Mouse (Mus musculus) naive thymus-derived CD4-positive, alpha-beta T cell, adult 2 months (primary cell): Measurements from ENCODE around the gene Kcnj10.
A peak's percentile ranks its signal among the peaks of the same experiment; 100 is the strongest.

Experiments
- DNase-seq: peaks from one replicate; pipeline ENCODE4 v3.0.0-alpha.2; 2011; ENCODE audit warnings: low read depth

The Kcnj10 gene

DNA sequence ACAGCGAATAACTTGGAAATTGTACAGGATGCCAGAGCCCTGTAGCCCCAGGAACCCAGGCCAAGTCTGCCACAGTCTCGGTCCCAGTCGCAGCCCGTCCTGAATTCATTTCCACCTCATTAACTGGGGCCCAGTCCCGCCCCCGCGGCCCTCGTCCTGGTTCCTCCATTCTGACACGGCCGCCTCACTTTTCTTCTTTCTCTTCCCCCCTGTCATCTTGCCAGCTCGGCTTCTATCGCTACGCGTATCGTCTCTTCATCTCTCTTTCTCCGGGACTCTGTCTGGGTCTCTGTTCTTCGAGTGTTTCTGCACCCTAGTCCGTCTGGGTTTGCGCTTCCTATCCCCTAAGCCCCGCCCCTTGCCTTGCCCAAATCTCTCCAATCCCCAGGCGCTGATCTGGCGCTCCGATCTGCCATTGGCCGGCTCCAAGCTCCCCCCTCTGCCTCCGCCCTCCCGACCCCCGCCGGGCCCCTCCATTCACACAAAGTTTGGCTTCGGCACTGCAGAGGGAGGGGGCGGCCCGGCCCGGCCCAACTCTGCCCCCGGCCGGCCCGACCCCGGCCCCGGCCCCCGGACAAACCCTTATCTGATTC, at the start of gene Kcnj10:
TSS of gene Kcnj10 (plus strand) at position 482 of the 593 bp plus-strand sequence.
- peak; percentile 63 for DNase-seq

DNA sequence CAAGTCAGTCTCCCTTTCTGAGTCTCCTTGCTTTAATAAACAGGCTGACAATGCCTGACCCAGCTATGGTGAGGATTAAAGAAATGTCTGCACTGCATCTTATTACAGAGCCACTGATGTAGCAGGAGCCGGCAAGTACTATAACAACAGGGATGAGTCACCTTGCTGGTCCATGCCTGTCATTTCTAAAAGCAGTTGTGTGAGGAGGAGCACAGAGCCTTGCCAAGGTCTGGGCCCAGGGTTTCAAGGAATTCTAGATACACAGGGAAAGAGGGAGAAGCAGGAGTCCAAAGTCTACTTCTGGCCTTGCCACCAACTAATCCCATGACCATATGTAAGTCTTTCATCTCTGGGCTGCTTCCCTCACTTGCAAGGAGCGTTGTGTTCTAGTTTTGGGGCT, 48.1 kb upstream of the Kcnj10 start:
- no peak for DNase-seq

DNA sequence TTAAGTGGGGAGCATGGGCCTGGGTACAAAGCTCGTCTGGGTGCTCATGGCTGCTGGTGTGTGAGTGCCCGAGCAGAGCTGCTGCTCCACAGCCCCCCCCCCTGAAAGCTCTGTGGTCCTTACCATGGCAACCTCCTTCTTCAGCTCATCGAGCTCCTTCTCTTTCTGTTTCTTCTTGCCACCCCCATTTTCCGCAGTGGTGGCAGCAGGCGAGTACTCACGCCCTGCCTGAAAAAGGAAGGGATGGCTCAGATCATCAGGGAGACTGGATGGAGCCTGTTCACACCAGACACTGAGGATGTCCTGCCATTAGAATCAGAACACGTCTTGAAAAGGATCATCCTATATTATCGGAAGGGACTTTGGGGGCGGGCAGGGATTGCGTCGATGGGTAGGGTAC, 47.6 kb upstream of the Kcnj10 start:
- DNase-seq, result no peak

DNA sequence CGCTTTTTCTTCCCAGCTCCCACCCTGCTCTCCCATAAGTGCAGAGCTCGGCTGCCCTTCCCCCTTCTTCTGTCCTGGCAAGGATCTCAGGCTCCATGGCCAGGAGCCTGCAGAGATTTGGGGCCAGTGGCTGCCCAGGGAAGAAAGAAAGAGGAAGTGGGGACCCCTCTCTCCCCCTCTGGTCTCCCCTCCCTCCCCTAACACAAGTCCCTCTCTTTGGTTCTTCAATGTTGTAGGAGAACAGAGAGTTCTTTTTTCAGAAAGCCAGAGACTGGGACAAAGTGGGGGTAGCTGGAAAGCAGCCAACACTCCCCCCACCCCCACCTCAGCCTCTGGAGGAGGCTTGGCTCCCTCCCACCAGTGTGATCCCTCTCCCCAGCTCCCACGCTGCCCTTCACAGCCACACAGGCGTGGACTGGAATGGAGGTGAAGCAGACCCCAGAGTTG, 45.2 kb upstream of the Kcnj10 start:
- DNase-seq, result no peak

DNA sequence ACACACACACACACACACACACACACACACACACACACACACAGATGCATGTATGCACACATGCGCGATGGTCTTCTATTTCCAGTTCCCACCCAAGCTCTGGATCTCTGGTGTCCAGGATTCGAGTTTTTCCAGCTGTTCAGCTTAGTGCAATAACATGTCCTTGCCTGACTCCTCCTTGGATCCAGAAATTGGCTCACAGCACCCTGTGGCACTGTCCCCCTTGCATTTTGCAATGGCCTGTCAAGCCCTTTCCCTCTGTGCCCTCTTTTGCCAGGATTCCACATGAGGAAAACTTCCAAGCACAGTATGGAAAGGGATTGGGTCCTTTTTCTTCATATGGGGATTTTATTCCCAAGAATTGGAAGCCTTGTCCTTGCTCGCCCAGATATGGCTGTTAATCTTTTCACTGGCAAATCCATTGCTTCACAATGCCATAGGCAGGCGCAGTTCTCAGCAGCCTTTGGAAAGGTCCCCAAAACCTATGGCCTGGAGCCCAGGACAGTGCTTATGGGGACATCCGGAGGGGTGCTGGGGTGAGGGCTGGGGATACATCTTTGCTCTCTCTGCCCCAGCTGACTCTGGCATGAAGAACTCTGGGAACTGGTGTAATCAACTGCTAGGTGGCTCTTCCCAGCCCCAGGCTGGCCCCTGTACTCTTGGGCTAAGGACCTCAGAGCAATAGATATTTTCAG, 44.0 kb upstream of the Kcnj10 start:
- DNase-seq, result no peak

DNA sequence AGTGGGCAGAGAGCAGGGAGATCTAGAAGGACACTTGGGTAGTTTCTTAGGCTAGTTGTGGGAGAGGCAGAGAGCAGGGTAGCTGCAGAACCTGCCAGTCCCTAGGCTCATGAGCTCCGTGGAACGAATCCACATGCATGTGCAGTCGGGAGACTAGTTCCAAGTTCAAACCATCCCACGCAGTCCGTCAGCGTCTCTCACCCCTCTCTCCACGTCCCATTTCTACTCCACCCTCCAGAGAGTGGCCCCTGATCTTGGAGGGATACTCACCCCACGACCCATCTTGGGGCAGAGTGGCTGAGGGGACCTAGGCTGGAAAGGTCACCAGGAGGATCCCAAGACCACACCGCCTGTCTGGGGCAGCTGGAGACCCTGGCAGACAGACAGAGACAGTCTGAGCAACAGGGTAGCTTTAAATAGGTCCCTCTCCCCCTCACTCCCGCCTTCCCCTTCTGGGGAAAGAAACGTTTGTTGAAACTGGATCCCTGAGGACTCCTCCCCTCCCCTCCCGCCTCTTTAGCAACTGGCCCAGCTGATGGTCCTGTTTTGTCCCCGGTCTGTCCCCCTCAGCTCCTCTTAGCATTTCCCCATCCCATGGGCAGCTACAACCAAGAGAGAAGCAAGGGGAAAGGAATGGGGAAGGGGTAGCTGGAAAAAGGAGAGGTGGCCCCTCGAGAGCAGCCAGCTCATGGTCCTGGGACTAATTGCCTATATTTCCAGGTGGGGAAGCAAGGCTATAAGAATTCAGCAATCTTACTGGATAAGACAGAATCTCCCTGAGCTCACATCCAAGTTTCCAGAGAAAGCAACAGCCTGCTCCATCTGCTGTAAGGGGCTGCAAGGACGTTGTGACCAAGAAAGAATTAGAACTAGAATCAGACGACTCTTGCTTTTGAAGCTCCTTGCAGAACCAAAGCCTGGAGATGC, 43.1 kb upstream of the Kcnj10 start, which contains the start of gene Atp1a2:
TSS of gene Atp1a2 (minus strand) at position 454 of the 927 bp plus-strand sequence.
- no peak for DNase-seq

DNA sequence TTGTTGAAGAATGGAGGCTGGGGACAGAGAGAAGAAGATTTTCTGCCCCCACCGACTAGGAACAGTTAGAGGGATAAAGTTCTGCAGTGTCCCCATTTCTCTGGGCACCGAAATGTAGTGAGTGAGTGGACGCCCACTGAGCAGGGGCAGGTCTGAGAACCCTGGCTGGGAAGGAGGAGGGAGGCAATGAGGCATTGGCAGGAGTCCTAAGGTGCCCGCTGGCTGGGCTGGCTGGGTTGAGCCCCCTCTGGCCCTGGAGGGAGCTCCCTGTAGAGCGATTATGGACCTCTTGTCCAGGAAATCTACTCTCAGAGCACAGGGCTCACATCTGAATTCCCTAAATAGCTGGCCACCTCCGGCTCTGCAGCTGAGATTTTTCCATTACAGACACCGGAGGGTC, 41.5 kb upstream of the Kcnj10 start:
- DNase-seq, result no peak

DNA sequence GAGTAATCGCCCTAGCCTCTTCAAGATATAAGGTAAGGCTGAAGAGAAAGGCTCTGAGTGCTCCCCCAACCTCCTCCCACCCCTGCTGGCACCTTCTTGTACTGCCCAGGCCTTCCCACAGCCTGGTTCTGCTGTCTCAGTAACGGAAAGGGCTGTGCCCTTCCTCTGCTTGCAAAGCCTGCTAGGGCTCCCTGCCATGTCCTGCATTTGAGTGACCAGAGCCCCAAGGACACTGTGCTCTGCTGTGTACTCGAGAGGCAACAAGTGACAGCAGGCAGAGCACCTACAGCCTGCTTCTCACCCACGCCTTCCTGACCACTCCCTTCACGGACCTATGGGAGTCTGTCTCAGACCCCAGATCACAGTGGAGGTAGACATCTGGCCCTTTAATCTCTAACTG, 40.8 kb upstream of the Kcnj10 start:
- no peak for DNase-seq

DNA sequence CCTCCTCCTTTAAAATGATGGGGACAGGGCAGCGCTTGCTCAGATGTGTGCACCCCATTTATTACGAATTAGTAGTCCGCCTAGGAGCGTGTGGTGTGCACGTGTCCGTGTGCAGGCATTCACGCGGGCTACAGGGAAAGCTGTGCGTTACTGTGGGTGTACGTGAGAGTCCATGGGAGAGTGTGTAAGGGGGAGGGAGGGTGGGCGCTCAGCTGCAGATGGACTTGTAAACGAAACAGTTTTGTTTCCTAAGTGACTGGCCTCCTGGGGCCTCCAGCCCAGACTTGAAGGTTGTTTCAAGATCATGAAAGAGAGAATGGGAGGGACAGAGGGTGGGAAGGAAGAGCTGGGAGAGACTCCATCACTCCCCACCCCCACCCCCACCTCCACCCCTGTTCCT, 39.8 kb upstream of the Kcnj10 start:
- no peak for DNase-seq

DNA sequence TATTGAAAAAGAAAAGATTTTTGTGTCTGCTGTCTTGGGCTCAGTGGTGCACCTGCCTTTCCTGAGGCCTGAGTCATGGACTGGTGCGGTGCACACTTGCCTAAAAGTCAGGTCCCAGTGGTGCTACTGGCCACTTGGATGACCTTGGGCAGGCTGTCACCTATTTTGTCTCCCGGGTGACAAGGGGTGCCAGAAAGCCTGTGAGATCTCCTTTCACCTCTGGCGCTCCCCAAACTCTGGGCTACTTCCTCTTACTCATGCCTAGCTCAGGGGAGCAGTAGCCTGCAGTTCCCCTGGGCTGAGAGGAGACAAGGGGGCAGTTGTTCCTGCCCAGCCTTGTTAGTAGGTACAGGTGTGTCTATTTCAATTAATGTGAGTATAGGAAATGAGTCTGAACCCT, 38.7 kb upstream of the Kcnj10 start:
- no peak for DNase-seq

DNA sequence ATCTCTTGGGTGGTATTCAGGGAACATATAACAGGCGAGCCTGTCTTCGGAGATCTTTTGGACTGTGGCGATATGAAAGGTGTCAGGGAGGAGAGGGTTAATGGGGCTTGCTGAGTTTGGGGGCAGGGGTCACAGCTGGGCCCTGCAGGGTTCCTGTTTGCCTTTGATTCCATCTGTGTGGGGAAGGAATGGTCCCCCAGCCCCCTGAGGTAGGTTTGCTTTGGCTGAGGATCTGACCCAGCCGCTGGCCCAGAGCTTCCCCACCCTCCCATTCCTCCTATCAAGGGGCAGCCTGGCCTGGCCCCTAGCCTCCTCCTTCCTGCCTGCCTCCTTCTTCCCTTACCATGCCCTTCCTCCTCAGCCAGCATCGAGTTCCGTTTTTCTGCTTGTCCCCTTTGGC, 38.2 kb upstream of the Kcnj10 start:
- DNase-seq, result no peak

DNA sequence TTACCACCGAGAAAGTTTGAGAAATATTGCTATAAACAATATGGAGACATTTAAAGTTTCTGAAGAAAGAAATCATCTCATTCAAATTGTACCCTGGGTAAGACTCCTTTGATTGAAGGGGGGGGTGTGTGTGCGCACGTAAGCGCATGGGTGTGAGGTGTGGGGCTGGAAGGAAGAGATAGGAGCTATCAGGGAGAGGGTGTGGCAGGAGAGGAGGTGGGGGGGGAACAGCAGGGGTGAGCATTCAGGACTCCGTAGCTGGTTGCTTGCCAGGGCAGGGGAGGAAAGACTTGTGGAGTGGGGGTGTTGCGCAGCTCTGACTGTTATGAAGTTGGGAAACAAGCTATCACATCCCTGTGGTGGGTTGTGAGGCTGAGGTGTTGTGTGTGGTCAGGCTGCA, 36.6 kb upstream of the Kcnj10 start:
- DNase-seq, result no peak

DNA sequence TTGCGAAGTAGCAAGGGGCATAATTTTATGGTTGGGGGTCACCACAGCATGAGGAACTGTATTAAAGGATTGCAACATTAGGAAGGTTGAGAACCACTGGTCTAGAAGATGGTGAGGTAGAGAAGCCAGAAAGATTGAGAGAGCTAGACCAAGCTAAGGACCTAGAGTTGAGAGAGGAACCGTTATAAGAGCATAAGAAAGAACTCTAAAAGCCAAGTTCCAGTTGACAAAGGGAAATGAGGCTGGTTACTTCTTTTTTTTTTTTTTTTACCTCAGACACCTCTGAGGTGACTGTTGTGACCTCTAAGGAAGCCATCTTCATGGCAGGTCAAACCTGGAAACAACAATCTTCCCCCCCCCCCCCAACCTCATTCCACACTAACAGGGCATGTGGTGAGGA, 35.9 kb upstream of the Kcnj10 start:
- DNase-seq, result no peak

DNA sequence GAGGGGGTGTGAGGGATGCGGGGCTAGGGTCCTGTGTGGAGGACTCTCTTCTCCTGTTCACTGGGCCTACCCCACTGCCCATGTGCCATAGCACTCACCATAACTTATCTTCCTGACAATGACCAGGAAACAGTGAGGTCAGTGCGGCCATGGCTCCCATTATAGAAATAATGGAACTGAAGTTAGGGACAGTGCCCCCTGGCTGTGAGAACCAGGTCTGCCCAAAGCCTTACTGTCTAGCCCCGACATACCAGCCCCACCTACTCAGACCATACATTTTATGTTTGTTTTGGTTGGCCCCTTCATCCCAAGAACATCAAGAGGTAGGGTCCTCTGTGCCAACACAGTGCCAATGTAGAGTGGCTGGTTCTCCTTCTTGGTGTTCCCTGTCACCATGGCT, 35.4 kb upstream of the Kcnj10 start:
- DNase-seq, result peak; percentile 44

DNA sequence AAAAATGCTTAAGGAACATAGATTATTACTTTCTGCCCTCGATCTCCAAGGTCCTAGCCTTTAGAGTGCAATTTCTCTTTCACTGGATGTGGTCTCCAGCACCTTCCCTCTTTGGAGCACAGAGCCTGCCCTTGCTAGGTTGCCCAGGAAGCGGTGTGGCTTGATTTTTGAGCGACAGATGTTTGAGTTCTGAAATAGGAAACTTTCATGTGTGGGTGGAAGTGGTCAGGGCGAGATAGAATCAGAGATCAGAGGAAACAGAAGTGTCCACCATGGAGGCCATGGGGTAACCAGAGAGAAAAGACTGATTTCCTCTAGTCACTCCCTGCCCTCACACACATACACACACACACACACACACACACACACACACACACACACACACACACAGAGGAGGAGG, 34.8 kb upstream of the Kcnj10 start:
- DNase-seq, result peak; percentile 46

DNA sequence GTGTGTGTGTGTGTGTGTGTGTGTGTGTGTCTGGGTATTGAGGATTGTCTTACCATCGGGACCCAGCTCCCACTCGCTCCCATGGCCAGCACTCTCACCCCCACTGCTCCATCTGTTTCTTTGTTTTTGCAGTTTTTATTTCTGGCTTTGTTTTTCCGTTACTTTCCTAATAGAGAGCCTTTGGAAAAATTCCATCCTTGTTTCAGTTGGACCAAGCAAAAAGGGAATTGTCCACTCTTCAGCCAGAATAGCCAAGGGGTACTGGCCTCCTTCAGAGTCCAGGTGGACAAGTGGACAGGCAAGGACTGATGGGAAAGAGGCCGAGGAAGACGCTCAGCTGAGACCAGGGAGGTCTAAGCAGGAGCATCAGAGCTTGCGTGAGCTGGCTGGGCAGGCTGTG, 34.1 kb upstream of the Kcnj10 start:
- DNase-seq, result no peak

DNA sequence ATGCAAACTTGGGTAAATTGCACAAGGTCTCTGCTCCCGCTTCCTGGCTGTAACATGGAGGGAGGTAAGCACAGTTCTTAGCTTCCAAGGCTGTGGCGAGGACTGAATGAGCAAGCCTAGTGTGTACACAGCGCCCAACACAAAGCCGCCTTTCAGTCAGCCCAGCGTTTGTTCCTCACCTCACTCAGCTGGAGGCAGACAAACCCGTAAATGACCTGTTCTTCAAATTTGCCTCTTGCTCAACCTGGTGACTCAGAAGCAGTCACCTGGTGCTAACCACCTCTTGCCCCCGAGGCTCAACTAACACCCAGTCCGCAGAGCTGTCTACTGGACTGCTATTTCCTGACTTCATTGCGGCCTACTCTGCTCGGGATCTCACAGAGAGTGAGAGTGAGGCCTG, 33.1 kb upstream of the Kcnj10 start:
- DNase-seq, result no peak

DNA sequence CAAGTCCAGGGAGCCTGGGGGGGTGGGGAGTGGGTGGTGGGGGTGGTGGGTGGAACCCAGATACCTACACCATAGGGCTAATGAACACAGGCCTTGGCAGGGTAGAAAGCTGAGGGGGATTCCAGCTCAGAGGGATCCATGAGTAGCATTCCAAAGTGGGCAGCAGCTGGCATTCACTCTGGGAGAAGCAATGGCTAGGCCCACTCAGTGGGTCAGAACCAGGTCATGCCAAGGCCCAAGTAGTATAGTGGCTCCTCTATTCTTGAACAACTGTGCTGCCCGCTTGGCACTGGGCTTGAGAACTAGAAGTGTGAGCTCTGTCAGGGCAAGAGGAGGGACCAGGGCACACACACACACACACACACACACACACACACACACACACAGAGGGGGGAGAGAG, 32.6 kb upstream of the Kcnj10 start:
- DNase-seq, result no peak

DNA sequence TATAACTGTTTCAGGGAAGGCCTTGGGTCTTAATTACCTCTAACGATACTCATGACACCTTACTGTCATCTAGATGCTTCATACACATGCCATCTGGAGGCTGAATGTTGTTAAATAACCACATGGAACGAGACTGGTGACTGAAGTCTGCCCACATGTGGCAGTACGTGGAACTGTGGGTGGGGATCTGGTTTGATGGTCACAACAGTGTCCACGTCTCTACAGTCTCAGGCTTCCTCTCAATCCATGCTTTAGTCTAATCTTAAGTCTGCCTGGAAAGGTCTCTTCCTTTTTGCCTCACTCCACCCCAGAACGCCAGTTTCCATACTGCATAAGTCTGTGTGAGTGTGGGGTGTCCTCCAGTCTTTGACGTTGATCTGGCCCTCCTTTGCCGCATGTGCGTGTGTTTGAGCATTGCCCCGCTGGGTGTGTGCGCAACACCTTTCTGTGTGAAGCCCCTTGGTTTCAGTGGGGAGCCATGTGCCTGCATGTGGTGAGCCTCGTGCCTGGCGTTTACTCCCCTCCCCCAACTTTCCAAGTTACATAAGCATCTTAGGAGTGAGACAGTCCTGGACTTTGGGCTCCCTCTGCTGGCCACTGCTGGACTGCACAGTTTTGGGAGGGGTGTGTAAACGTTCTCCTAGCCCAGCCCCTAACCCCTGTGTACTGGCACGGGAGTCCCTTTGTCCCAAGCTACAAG, 31.2 kb upstream of the Kcnj10 start:
- DNase-seq, result peak; percentile 95

DNA sequence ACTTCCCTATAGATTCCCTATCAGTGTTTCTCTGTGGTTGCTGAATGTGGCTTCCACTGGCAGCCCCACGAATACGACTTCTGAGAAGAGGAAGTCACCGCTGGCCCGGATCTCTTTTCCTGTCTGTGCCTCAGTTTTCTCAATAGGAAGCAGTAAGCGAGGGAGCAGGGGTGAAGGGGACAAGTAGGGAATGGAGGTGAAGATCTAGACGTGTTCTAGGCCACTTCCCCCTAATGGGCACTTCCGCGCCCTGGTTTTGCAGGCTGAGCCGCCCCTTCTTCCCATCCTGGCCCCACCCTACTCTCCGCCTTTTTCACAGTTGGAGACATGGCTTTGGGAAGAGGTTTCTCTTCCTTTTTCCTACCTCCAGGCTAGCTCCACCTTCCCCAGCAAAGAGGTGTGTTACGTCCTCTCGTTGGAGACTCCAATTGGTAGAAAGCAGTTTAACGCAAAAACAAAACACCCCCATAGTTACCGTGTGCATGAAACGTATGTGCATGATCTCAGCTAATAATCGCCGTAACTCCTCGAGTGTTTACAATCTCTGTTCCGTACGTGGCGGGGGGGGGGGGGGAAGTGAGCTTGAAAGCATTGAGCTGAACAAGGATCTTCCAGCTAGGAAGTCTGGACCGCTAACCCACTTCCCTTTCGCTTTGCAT, 29.6 kb upstream of the Kcnj10 start:
- DNase-seq, result peak; percentile 77

DNA sequence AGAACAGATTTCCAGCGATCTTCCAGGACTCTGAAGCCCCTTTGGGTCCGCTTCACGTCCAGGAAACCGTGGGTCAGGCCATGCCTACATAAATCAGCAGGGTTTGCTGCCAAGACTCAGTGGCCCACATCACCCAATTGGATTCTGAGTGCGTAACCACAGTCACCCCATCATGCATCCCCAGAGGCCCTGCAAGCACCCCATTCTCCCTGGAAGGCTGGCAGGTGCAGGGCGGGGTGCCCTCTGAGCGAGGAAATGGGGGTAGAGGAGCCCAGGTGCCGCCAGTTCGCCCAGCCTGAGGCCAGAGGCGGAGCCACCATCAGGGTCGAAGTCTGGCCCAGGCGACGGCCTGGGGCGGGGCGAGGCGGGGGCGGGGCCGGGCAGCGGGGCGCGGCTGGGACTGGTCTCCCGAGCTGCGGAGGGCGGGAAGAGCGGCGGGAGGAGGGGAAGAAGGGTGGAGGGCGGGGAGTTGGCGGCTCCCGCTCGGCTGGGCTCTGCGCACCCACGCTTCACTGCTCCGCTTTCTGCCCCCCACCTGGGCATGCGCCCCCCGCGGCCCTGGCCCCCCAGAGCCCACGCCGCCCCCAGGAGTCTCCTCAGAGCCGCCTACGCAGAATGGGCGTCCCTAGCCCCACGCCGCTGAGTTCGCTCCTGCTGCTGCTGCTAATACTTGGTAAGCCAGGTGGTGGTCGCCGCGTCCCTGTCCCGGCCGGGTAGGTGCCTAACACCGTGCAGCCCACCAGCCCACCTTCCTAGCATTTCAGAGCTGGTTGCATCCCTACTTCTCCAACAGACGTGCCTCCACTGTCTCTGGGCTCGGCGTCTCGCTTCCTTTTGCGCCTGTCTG, 28.9 kb upstream of the Kcnj10 start:
- peak; percentile 82 for DNase-seq
